Mouse (Mus musculus) CD4-positive naive resting alpha-beta T cell, adult 57 days (primary cell): ENCODE measurements around the gene Vmn1r128. TPM values are rescaled to one million over a fixed set of nuclear protein-coding genes. Genes with fewer than 3 reads are reported as not detected.

Experiments used
- total RNA-seq: library from RNA; stranded (reverse); gene quantifications from one replicate; pipeline ENCODE4 v1.2.4, GENCODE M21; 2023

Gene Vmn1r128
- not detected for total RNA-seq

GRCm38 (mm10) chr7:21349073-21349472 is at the start of gene Vmn1r128:
Gene Vmn1r128 (plus strand): TSS chr7:21349373.

GRCm38 (mm10) chr7:21301367-21301766 is 47.8 kb upstream of the Vmn1r128 start, which contains the start of gene Vmn1r126:
Gene Vmn1r126 (minus strand): TSS chr7:21301467.

GRCm38 (mm10) chr7:21319761-21320160 is 29.4 kb upstream of the Vmn1r128 start, which contains the start of gene Vmn1r127:
Gene Vmn1r127 (minus strand): TSS chr7:21319861.

GRCm38 (mm10) chr7:21361191-21361590 is 12.0 kb downstream of the Vmn1r128 start, which contains the start of gene Vmn1r129:
Gene Vmn1r129 (minus strand): TSS chr7:21361291.

Other genes with a start within 250 kb of the Vmn1r128 start
- not detected for gene Vmn1r122, start 215.2 kb upstream of the Vmn1r128 start, total RNA-seq
- gene Vmn1r123, start 187.2 kb upstream of the Vmn1r128 start, total RNA-seq: not detected
- not detected for gene Gm5157, start 158.9 kb upstream of the Vmn1r128 start, total RNA-seq
- gene Vmn1r124, start 88.8 kb upstream of the Vmn1r128 start, total RNA-seq: not detected
- gene Vmn1r125, start 77.2 kb upstream of the Vmn1r128 start, total RNA-seq: not detected
- not detected for gene Vmn1r126, start 47.9 kb upstream of the Vmn1r128 start, total RNA-seq
- not detected for gene Vmn1r127, start 29.5 kb upstream of the Vmn1r128 start, total RNA-seq
- gene Vmn1r129, start 11.9 kb downstream of the Vmn1r128 start, total RNA-seq: not detected
- gene Gm6882, start 83.4 kb downstream of the Vmn1r128 start, total RNA-seq: not detected
- not detected for gene Vmn1r130, start 162.4 kb downstream of the Vmn1r128 start, total RNA-seq
- not detected for gene Vmn1r131, start 196.7 kb downstream of the Vmn1r128 start, total RNA-seq